Mouse (Mus musculus) right cerebral cortex, postnatal 14 days (tissue): ENCODE data around the gene Gm973.
"Not testable (repeated sequence)": the region's sequence is repeated elsewhere in the genome, so short reads cannot be mapped to it uniquely, and the experiment has no call there.

Experiments used
- DNase-seq: peaks from one replicate; pipeline ENCODE4 v3.0.0; 2022

Gene Gm973

GRCm38 (mm10) chr1:59636349-59636748 lies 120.3 kb downstream of the Gm973 start:
- DNase-seq, result no peak

GRCm38 (mm10) chr1:59638371-59638770 lies 122.3 kb downstream of the Gm973 start:
- no peak for DNase-seq

- no peak for DNase-seq
Observed at GRCm38 (mm10) chr1:59642488-59642887, 126.4 kb downstream of the Gm973 start.

DNA sequence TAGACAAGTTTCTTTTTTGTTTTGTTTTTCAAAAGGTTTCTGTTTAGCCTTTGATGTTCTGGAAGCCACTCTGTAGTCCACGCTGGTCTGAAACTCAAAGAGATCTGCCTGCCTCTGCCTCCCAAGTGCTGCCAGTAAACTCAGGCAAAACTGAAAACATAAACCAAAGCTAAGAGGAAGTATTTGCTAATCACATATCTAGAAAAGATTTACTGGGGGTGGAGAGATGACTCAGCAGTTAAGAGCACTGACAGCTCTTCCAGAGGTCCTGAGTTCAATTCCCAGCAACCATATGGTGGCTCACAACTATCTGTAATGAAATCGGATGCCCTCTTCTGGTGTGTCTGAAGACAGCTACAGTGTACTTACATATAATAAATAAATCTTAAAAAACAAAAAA lies 130.4 kb downstream of the Gm973 start:
- not testable (repeated sequence) for DNase-seq

- DNase-seq, result no peak
Observed at GRCm38 (mm10) chr1:59651201-59651819, 135.2 kb downstream of the Gm973 start.

DNA sequence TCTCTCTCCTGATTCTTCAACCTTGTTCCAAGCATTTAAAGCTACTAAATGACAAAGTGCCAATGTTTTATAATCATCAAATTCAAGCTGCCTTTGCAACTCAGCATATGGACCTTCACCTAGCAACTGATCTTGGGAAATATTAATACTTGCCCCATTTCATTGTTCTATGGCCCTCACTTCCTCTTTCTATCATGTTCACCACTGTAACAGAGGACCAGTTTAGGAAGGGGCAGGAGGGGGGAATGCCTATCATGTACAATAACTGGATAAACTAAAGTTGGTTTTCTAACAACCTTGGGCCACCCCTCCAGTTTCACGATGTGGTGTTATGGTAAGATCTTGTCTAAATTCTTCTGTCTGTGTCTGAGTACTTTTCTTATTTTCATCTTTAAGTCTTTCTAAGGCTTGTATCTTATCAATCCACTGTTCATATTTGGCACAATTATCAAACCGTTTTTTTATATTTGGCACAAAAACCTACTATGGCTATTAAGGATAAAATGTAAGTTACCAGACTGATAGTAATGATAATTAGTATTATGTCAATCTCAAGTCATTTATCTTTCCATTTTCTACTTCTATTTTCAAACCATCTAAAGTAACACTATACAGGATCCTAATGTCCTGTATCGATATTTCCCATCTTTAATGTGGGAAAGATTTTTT lies 137.3 kb downstream of the Gm973 start:
- DNase-seq, result no peak

GRCm38 (mm10) chr1:59656244-59657171 lies 140.4 kb downstream of the Gm973 start:
- no peak for DNase-seq

DNA sequence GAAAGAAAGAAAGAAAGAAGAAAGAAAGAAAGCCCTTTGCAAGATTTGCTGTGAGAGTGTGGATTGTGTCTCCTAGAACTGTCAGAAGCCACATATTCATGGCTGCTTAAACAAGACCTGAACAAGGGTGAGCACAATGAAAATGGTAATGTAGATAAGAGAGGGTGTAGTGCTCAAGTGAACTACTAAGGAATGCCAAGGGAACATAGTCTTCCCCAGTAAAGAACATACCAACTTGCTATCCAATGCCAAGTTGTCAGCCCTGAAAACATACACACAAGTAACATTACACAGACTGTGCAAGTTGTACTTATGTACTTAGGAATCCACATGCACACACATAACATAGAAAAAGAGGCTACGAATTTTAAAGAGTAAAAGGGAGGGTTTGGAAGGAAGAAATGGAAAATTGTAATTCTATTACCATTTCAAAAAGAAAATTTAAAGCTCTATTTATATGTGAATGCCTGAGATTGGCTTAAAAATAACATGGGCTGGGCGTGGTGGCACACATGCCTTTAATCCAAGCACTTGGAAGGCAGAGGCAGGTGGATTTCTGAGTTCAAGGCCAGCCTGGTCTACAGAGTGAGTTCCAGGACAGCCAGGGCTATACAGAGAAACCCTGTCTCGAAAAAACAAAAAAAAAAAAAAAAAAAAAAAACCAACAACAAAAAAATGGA lies 147.5 kb downstream of the Gm973 start:
- DNase-seq, result no peak

DNA sequence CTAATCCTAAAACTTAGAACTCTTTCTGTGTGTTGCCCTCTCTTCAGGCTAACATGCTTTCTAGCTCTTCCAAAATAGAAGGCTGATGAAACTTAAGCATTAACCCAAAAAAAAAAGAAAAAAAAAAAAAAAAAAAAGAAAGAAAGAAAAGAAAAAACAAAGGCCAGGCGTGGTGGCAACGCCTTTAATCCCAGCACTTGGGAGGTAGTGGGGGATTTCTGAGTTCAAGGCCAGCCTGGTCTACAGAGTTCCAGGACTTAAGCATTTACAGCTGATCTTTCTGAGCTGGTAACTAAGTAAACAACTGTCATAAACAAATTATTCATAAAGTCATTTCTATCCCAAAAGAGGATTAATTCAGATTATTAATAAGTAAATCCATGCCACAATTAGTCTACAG lies 152.8 kb downstream of the Gm973 start:
- no peak for DNase-seq

- peak; percentile 18 for DNase-seq
Observed at GRCm38 (mm10) chr1:59669962-59670630, 154.0 kb downstream of the Gm973 start.

GRCm38 (mm10) chr1:59670641-59671168 lies 154.6 kb downstream of the Gm973 start, which contains the start of gene Sumo1:
Gene Sumo1 (minus strand): TSS chr1:59670834.
- DNase-seq, result peak; percentile 87

DNA sequence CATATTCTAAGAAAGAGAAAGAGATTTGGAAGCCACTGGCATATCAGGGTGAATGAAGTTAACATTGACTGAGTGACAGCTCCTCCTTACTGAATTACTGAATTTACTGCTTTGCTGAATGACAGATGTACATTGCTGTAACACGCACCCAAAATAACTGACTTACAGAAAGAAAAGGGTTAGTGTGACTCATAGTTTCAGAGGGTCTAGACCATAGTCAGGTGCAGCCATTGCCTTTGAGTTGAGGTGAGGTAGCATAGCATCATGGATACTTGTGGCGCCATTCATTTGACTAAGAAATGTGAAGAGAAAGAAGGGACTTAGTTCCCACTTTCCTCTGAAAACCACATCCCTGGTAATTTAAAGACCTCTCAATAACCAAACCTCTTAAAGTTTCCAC lies 157.6 kb downstream of the Gm973 start:
- DNase-seq, result no peak

DNA sequence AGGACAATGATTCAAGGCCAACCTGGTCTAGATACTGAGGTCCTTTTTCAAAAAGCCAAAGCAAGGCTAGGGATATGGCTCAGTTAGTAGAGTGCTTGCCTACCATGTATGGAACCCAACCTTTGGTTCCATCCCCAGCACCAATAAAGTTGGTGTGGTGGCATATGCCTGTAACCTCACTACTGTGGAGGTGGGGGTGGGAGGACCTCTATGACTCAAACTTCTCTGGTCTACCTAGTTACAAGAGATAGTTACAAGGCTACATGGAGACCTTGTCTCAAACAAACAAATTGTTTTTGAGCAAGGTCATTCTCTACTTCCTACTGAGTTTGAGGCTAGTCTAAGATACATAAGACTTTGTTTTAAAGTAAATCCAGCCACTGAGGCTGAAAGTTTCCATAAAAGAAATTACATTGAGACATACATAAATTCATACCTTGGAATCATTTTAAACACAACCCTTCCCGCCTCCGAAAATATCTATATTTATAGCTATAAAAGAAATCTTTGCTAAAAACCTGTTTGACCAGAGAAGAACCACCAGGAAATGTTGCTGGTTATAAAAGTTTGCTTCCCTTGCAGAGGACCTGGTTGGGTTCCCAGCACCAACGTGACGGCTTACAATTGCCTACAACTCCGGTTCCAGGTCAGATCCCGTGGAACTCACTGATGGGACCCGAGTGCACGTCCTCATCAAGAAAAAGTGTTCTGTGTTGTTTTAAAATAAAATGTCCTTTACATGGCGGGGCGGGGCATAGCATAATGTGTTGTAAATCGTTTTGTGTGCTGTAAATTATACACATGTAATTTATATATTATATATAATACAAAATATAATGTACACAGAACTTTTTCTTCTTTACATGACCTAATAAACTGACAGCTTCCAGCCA lies 168.1 kb downstream of the Gm973 start:
- DNase-seq, result peak; percentile 7

- DNase-seq, result peak; percentile 77
Observed at GRCm38 (mm10) chr1:59684819-59685755, 169.0 kb downstream of the Gm973 start, which contains the start of gene Nop58. Gene Nop58 (plus strand): TSS chr1:59684971.
